Mouse (Mus musculus): ENCODE results near the gene Cideb.

GRCm38 (mm10) chr14:55730116-55730515, 28.1 kb downstream of the Cideb start:
- TF ChIP-seq CTCF (IDR thresholded peaks at IDR 0.05; ENCODE audit: control insufficient read depth, insufficient read depth, low read length): no peak
- TF ChIP-seq POLR2A (IDR thresholded peaks at IDR 0.05; ENCODE audit: borderline replicate concordance, control insufficient read depth, low read depth, low read length): no peak
